Mouse (Mus musculus): ENCODE measurements around the gene D5Ertd579e. TPM values are rescaled to one million over a fixed set of nuclear protein-coding genes. Genes with fewer than 3 reads are reported as not detected.

D5Ertd579e gene
- total RNA-seq, 2 experiments from 2014 or later: 87.8 to 107 TPM

GRCm38 (mm10) chr5:36574147-36574870, 121.5 kb downstream of the D5Ertd579e start:
- DNase-seq (ENCODE audit: extremely low spot score in 1 of 2, low spot score in 1 of 2): no peak

- DNase-seq (ENCODE audit: extremely low spot score in 1 of 2, low spot score in 1 of 2): no peak
These were observed 122.5 kb downstream of the D5Ertd579e start for GRCm38 (mm10) chr5:36573354-36573753.

- no peak for DNase-seq (ENCODE audit: extremely low spot score in 1 of 2, low spot score in 1 of 2)
These were observed 124.5 kb downstream of the D5Ertd579e start for GRCm38 (mm10) chr5:36571371-36571770.

DNA sequence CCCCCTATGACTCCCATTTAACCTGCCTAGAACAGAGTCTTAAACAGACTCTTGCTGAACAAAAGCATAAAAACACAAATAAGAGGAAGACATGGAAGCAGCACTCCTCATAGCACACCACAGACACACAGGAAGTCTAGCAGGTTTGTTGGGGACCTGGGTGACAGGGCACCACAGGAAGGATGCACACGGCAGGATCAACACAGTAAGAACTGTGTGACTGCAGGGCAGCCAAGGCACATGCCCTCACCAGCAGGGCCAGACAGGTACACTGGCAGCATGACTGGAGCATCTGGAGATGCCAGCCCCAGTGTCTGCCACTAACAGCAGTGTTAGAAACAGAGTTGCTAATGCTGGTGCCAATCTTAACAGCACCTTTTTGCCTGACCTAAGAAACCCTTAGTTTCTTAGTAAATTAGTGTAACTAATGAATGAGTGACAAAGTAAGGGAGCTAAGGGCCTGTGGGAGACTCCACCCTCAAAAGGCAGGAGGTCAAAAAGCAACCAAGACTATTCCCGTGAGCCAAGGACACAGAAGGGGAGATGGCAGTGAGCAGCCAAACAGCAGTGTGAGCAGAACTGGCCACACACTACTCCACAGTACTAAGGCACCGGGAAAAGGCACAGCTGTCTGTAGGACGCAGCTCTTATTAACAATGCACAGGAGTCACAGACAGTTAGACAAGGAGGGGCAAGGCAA, 125.1 kb downstream of the D5Ertd579e start:
- no peak for DNase-seq (ENCODE audit: extremely low spot score in 1 of 2, low spot score in 1 of 2)

- DNase-seq (ENCODE audit: extremely low spot score in 1 of 2, low spot score in 1 of 2): no peak
These were observed 125.7 kb downstream of the D5Ertd579e start for GRCm38 (mm10) chr5:36570098-36570497.

DNA sequence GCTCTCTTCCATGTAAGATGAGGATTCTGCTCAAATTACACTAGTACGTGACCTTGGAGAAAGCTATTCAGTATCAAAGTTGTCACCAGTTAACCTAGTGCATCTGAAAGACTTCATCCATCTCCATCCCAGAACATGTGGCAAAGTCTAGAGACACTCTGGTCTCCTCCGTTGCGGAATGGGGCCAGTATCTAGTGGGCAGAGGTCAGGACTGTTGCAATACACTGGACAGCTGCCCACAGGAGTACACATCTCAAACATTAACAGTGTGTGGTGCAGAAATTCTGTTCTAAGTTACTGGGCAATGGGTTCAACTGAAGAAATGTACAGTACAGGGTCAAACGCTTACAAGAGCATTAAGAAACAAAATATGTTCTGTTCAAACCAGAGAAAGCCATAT, 127.7 kb downstream of the D5Ertd579e start:
- no peak for DNase-seq (ENCODE audit: extremely low spot score in 1 of 2, low spot score in 1 of 2)

DNA sequence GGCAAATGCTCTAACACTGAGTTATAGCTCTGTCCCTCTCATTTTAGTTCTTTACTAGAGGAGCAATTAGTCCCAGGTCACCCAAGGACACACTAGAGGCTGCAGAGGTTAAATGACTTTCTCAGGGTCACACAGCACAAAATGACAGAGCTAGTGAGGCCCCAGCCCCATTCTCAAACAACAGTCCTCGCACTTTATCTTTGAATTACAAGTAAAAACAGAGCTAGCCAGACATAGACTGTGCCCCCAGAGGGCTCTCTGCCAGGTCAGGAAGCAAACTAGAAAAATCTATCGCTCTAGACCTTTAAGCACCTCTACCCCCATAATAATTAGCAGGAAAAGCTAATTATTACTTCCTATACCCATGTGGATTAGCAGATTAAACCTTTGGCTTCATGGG, 128.2 kb downstream of the D5Ertd579e start:
- no peak for DNase-seq (ENCODE audit: extremely low spot score in 1 of 2, low spot score in 1 of 2)

DNA sequence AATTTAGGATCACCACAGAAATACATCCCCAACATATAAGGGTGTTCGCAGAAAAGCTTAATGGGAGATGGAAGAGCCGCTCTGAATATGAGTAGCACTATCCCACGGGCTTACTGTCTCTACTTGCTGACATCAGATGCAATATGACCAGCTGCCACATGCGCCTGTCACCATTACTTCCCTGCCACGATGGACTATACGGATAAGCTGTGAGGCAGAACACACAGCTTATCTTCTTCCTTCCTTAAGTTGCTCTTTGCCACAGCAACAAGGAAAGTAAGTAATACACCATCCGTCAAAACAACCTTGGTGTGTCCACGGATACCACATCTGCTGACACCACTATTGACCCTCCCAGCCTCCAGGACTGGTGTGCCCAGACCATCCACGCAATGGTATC, 131.3 kb downstream of the D5Ertd579e start:
- DNase-seq (ENCODE audit: extremely low spot score in 1 of 2, low spot score in 1 of 2): no peak

DNA sequence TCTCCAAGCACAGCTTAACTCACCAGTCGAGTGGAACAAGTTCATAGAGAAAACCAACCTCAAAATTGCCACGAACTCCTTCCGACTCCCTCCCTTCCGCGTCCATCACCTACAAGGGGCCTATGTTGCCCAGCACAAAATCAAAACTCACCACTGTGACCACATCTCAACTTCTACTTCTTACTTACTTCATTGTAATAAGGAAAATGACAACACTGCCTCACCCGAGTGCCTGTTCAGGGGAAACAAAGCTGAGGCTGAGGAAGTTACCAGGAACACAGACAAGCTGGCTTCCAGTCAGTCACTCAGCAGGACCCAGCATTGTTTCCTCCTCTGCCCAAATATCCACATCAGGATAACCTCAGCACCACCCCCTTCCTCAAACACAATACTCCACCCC, 132.1 kb downstream of the D5Ertd579e start:
- DNase-seq (ENCODE audit: extremely low spot score in 1 of 2, low spot score in 1 of 2): no peak

GRCm38 (mm10) chr5:36562791-36563445, 132.9 kb downstream of the D5Ertd579e start:
- no peak for DNase-seq (ENCODE audit: extremely low spot score in 1 of 2, low spot score in 1 of 2)

DNA sequence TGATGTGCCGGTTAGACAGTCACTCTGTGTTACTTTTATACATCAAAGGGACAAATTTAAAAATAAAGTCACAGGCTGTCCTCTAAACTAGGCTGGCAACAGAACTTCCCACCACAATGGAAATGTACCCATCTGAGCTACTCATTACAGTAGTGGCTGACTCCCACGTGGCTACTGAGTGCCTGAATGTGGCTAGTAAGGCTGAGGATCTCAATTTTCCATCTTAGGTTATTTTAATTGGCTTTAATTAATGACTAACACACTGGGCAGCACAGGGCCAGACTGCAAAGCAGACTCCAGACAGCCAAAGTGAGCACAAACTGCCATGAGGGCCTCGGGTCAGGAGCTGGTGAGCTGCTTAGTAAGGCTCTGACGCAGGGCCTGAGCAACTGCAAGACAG, 134.3 kb downstream of the D5Ertd579e start:
- DNase-seq (ENCODE audit: extremely low spot score in 1 of 2, low spot score in 1 of 2): no peak

DNA sequence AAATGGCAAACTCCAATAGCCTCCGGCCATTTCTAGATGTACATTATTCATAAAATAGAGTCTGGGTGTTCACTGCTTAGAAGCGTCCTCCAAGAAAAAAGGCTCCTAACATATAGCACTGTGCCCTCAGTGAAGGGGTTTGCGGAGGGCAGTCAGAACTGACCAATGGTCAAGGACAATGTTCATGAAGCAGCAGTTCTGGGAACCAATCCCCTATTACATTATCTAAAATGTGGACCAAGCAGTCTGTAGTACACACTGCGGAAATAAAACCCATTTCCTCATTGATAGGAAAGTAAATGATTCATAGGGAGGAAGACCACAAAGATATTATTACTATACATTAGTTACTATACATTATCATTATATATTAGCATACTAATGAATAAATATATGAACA, 135.3 kb downstream of the D5Ertd579e start:
- DNase-seq (ENCODE audit: extremely low spot score in 1 of 2, low spot score in 1 of 2): no peak

- DNase-seq (ENCODE audit: extremely low spot score in 1 of 2, low spot score in 1 of 2): no peak
These were observed 136.2 kb downstream of the D5Ertd579e start for GRCm38 (mm10) chr5:36559510-36560235.

DNA sequence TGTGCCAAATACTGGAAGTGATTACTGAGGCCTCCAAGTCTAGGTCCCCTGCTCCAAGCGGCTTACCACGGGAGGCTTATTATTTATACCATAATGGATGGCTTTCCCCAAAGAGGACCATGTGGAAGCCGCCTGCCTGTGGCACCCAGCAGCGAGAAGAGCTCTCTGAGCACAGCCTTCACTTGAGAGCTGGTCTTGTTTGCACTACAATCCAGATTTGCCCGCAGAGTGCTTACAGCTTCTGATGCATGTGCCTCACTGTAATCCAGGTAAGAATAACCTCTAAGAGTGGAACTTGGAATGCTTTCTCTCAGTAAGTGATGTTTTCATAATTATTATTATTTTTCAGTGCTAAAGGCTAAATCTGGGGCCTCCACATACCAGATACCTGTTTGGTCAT, 136.7 kb downstream of the D5Ertd579e start:
- DNase-seq (ENCODE audit: extremely low spot score in 1 of 2, low spot score in 1 of 2): no peak

DNA sequence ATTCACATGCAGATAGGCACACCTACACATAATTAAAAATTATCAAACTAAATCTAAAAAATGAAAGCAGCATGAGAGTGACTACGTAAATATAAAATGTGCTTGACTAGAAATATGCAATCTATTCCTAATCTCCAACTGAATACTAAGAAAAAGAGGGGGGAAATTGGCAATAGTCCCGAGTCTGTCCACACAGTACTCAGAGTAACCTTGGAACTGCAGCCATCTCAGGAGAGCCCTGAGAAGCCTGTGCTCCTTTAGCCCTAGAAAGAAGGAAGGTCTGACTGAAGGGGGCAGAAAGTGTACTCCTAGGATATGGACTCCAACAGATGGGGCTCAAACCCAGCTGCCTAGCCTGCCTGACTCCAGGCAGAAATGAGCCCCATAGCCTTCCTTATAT, 137.3 kb downstream of the D5Ertd579e start:
- DNase-seq (ENCODE audit: extremely low spot score in 1 of 2, low spot score in 1 of 2): no peak

DNA sequence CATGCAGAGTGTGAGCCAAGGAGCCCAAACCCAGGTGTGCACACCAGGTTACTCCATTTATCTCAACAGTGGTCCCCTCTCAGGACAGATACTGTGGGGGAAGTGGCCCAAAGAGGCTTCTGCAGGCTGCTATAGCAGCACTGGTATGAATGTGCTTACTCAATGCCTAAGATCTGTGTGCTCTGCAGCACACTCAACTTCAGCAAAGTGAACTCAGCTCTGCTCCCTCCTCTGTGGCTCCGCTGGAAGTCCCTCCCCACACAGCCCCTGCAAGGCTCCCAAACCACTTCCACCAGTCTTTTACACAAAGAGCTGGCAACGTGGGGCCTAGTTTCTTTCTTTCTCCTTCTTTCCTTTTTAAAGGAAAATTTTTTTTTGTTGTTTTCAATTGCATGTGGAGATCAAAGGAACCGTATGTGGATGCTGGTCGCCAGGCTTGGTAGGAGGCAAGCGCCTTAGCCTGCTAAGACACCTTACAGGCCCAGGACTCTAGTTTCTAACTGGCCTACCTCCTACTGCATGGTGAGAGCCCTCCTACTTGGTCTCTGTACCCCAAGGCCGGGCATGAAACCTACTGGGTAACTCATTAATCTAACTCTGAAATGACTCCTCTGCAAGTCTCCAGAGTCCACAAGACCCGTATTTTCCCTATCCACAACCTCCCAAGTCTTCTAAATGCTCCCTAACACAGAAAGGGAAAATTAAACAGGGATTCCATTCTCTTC, 138.1 kb downstream of the D5Ertd579e start:
- DNase-seq (ENCODE audit: extremely low spot score in 1 of 2, low spot score in 1 of 2): no peak

GRCm38 (mm10) chr5:36556906-36557305, 138.9 kb downstream of the D5Ertd579e start:
- DNase-seq (ENCODE audit: extremely low spot score in 1 of 2, low spot score in 1 of 2): no peak

- no peak for DNase-seq (ENCODE audit: extremely low spot score in 1 of 2, low spot score in 1 of 2)
These were observed 139.5 kb downstream of the D5Ertd579e start for GRCm38 (mm10) chr5:36556289-36556688.

DNA sequence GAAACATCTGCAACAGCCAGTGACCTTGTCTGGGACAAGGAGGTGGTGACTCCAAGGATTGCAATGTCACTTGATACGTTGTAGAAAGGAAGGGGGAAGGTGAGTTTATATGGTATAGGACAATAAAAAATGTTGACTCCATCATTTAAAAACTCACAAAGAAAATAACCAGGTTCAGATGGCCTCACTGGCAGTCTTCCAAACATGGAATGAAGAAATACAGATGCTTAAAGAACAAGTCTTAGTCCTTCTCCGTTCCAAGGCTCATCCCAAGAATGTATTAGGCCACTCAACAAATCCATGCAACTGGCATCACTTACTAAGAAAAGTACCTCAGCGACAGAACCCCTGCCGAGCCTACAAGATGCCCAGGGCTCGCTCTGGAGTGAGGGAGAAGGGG, 141.3 kb downstream of the D5Ertd579e start:
- no peak for DNase-seq (ENCODE audit: extremely low spot score in 1 of 2, low spot score in 1 of 2)

- no peak for DNase-seq (ENCODE audit: extremely low spot score in 1 of 2, low spot score in 1 of 2)
These were observed 141.9 kb downstream of the D5Ertd579e start for GRCm38 (mm10) chr5:36553886-36554285.
